In the genomic region with DNA sequence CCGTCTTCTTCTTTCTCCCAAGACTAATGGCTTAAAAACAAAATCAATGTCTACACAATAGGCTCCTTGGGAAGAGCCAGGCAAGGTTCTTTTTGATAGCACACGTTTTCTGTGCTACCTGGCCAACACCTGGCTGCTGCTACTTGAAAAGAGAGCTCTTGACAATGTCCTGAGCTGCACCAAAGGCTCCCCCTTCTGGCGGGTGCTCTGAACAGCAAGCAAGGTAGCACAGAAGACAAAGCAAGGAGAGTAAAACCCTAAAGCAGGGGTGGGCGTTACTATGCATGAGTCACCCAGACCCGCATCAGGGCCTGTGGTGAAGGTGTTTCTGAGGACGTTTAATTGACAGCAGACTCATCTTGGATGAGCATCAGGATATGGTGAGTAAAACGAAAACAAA, we compare ENCODE assay signal across 9 mouse cellular contexts. TPM values are rescaled to one million over a fixed set of nuclear protein-coding genes. Genes with fewer than 3 reads are reported as not detected.
DNase-seq lines count a peak whose midpoint lies in the region; ATAC-seq and TF ChIP-seq lines count a peak whose summit lies in the region.
"Had no signal": no experiment of that assay in that cellular context is flagged by ENCODE, and none has a peak within 500 bp of the region (broad histone marks: within the 10 kb centered on the region; RNA-seq: fewer than 3 reads in every experiment).

No protein-coding gene starts in this region.

- WGBS in heart, embryonic 10.5 days: 35% methylated on average over 7 of the region's 7 CpGs
- WGBS in spleen, adult 2 months: 54% methylated on average over 7 of the region's 7 CpGs
- WGBS in lung, embryonic 14.5 days: 37% methylated on average over 7 of the region's 7 CpGs

- H3K4me1 ChIP-seq in heart, embryonic 10.5 days: no peaks in the 10 kb centered on the region
- H3K4me1 ChIP-seq in spleen, adult 2 months (ENCODE audit: control insufficient read depth, insufficient read depth, insufficient read length): no peaks in the 10 kb centered on the region
- H3K4me1 ChIP-seq in lung, embryonic 14.5 days (ENCODE audit: insufficient read depth): no peaks in the 10 kb centered on the region
- H3K4me1 ChIP-seq: embryonic facial prominence, embryonic 15.5 days had no signal

- TF ChIP-seq CTCF in spleen, adult 2 months (IDR thresholded peaks at IDR 0.05; ENCODE audit: extremely low read depth, insufficient read depth, insufficient read length, insufficient replicate concordance): peak; percentile 14; the same call in 1 of the 2 replicates
- peak; percentile 64 for TF ChIP-seq CTCF in lung, embryonic 14.5 days (IDR thresholded peaks at IDR 0.05; ENCODE audit: low read depth)

- H3K27me3 ChIP-seq in heart, embryonic 10.5 days (ENCODE audit: insufficient read depth, poor library complexity, severe bottlenecking): no peaks in the 10 kb centered on the region
- no peaks in the 10 kb centered on the region for H3K27me3 ChIP-seq in spleen, adult 2 months (ENCODE audit: control insufficient read depth, insufficient read depth, low read length)
- H3K27me3 ChIP-seq in lung, embryonic 14.5 days (ENCODE audit: insufficient read depth, low read length): no peaks in the 10 kb centered on the region
- H3K27me3 ChIP-seq: embryonic facial prominence, embryonic 15.5 days had no signal

- no peak for ATAC-seq in lung, embryonic 14.5 days (ENCODE audit: insufficient read depth)

- no peak overlapping the region for H3K9ac ChIP-seq in lung, embryonic 14.5 days
- H3K9ac ChIP-seq: embryonic facial prominence, embryonic 15.5 days had no signal

- H3K36me3 ChIP-seq in heart, embryonic 10.5 days: no peaks in the 10 kb centered on the region
- H3K36me3 ChIP-seq in spleen, adult 2 months (ENCODE audit: control insufficient read depth, insufficient read depth, low read length): no peaks in the 10 kb centered on the region
- no peaks in the 10 kb centered on the region for H3K36me3 ChIP-seq in lung, embryonic 14.5 days (ENCODE audit: insufficient read depth)
- H3K36me3 ChIP-seq: embryonic facial prominence, embryonic 15.5 days had no signal

- no peak overlapping the region for H3K4me2 ChIP-seq in lung, embryonic 14.5 days
- H3K4me2 ChIP-seq: embryonic facial prominence, embryonic 15.5 days had no signal

- H3K27ac ChIP-seq in heart, embryonic 10.5 days: no peak overlapping the region
- no peak overlapping the region for H3K27ac ChIP-seq in spleen, adult 2 months (ENCODE audit: insufficient read depth, low read length)
- no peak overlapping the region for H3K27ac ChIP-seq in lung, embryonic 14.5 days (ENCODE audit: low read depth)
- H3K27ac ChIP-seq: embryonic facial prominence, embryonic 15.5 days had no signal

- intact Hi-C loops in heart, postnatal 10 days (cut with DNase I): loop anchor here (5.0 kb wide), 1 partner anchor 116 kb away; no protein-coding TSS in a partner anchor

- H3K4me3 ChIP-seq in heart, embryonic 10.5 days: no peak overlapping the region
- H3K4me3 ChIP-seq in spleen, adult 2 months (ENCODE audit: extremely low read depth, insufficient read depth, insufficient read length): no peak overlapping the region
- H3K4me3 ChIP-seq in lung, embryonic 14.5 days (ENCODE audit: low read depth, low read length): no peak overlapping the region
- H3K4me3 ChIP-seq: embryonic facial prominence, embryonic 15.5 days had no signal

- no peaks in the 10 kb centered on the region for H3K9me3 ChIP-seq in heart, embryonic 10.5 days
- no peaks in the 10 kb centered on the region for H3K9me3 ChIP-seq in lung, embryonic 14.5 days (ENCODE audit: low read depth, low read length)
- H3K9me3 ChIP-seq: embryonic facial prominence, embryonic 15.5 days had no signal

- TF ChIP-seq POLR2A in spleen, adult 2 months (IDR thresholded peaks at IDR 0.05; ENCODE audit: low read depth, low read length): no peak

- DNase-seq in heart, postnatal 10 days: peak; percentile 13 to 41
- no peak for DNase-seq in heart, embryonic 10.5 days (ENCODE audit: low spot score)
- no peak for DNase-seq in spleen, adult 2 months (ENCODE audit: low read depth in 1 of 2, low spot score in 2 of 2)
- DNase-seq in spleen, postnatal 14 days (ENCODE audit: low spot score in 2 of 2): no peak
- DNase-seq in c-Kit-positive CD71-negative TER-119-negative erythroid progenitor cells, embryonic 14.5 days (ENCODE audit: low read depth): peak; percentile 38
- DNase-seq in lung, embryonic 14.5 days: peak; percentile 61
- peak; percentile 3 for DNase-seq in yolk sac, embryonic 10.5 days (ENCODE audit: low spot score)
- no peak for DNase-seq in right cerebral cortex, postnatal 25 days

RNA-seq across cellular contexts. Expression of a gene that starts 49.5 kb away (rescaled TPM):
- 1 to 10 TPM in 1 of 2 experiments, under 1 TPM in 1; 0.82 to 1.0 TPM for total RNA-seq in heart, postnatal 10 days (2021)
- 0.63 and 1.00 TPM in 2 replicates for polyA plus RNA-seq in heart, embryonic 10.5 days (2016; fragmentation: Nextera tagmentation; extraction: Ambion mirVana)
- polyA plus RNA-seq in spleen, adult 2 months (2012; rRNA removed): not detected in 2 replicates
- polyA plus RNA-seq in lung, embryonic 14.5 days (2014; fragmentation: Nextera tagmentation; extraction: Ambion mirVana): 0.05 TPM in 1 of 2 replicates, not detected in the other

RNA-seq across cellular contexts. Expression of a gene that starts 56.7 kb away (rescaled TPM):
- under 1 TPM; 0.07 to 0.12 TPM for total RNA-seq in heart, postnatal 10 days (2021)
- polyA plus RNA-seq in heart, embryonic 10.5 days (2016; fragmentation: Nextera tagmentation; extraction: Ambion mirVana): 0.05 and 0.06 TPM in 2 replicates
- not detected in 2 replicates for polyA plus RNA-seq in spleen, adult 2 months (2012; rRNA removed)
- polyA plus RNA-seq in lung, embryonic 14.5 days (2014; fragmentation: Nextera tagmentation; extraction: Ambion mirVana): 0.04 TPM in 1 of 2 replicates, not detected in the other

Comparison
In these comparisons a context has a peak if more than half of its experiments do, and no peak if none do; other contexts are left out.
1. DNase-seq: peak in heart, postnatal 10 days (2 of 2), c-Kit-positive CD71-negative TER-119-negative erythroid progenitor cells, embryonic 14.5 days (single experiment), lung, embryonic 14.5 days (single experiment) and yolk sac, embryonic 10.5 days (single experiment); none in heart, embryonic 10.5 days (single experiment), spleen, adult 2 months (0 of 2), spleen, postnatal 14 days (0 of 2) and right cerebral cortex, postnatal 25 days (single experiment).